Mouse (Mus musculus) erythroblast, embryonic 14.5 days (primary cell): Measurements from ENCODE around the gene Sgk1.

ENCODE experiments used
- GATA1 ChIP-seq: IDR thresholded peaks from 2 replicates; pipeline ENCODE4 v1.6.1; 2012; ENCODE audit warnings: low read length, inconsistent platforms, mixed read lengths
- TAL1 ChIP-seq: IDR thresholded peaks from 3 replicates; pipeline ENCODE4 v1.6.1; 2012; ENCODE audit warnings: low read length, inconsistent platforms, mixed read lengths

DNA sequence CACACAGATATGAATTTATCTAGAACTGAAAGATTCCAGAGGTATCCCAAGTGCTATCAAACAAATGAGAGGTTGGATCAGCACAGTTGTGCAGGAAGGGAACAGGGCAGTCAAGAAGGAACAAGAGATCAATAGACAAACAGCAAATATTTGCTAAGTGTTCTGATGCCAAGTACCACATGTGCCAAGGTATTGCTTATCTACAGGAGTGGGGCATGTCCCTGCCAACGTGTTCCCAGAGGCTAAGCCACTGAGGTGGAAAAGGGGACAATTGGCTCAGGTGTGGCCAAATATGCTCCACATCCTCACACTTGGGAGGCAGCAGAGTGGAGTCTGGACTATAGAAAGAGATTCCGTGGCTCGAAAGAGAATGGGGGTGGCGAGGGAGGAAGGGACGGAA lies 119.6 kb downstream of the Sgk1 start:
- TF ChIP-seq GATA1, result no peak
- TF ChIP-seq TAL1, result no peak
